Mouse (Mus musculus) ES-Bruce4 (cell line): ENCODE measurements around the gene Ajm1.

Experiments
- CTCF ChIP-seq: IDR thresholded peaks from one replicate; pipeline ENCODE4 v1.8.1; 2011; ENCODE audit warnings: low read depth, low read length
- POLR2A ChIP-seq: IDR thresholded peaks from one replicate; pipeline ENCODE4 v1.8.1; 2011; ENCODE audit warnings: low read length; ENCODE audit not compliant: insufficient read depth

- peak; percentile 82 for TF ChIP-seq CTCF
- no peak for TF ChIP-seq POLR2A
Measured at GRCm38 (mm10) chr2:25581294-25581864, at the start of gene Ajm1.
